Mouse (Mus musculus) heart, embryonic 16.5 days (tissue): ENCODE data around the gene Kcna4. TPM values are rescaled to one million over a fixed set of nuclear protein-coding genes. Genes with fewer than 3 reads are reported as not detected.

Source experiments
- ATAC-seq: fragments of 200-750 bp; cut with Nextera tagmentation; replicated peaks from 2 replicates; pipeline ENCODE4 v1.8.0; 2017; ENCODE audit warnings: moderate number of reproducible peaks; ENCODE audit not compliant: insufficient read depth, low FRiP score; ENCODE audit errors: extremely low read depth
- H3K27ac ChIP-seq: fragments of 300-500 bp; sonication (generic); 2 replicates; pipeline ENCODE4 v1.5.1; 2014; ENCODE audit warnings: mild to moderate bottlenecking, low read length, control low read depth, moderate library complexity
- H3K27me3 ChIP-seq: fragments of 300-500 bp; sonication (generic); 2 replicates; pipeline ENCODE4 v1.6.1; 2014; ENCODE audit warnings: low read length, mixed read lengths; ENCODE audit not compliant: control insufficient read depth, insufficient read depth
- H3K36me3 ChIP-seq: fragments of 300-500 bp; sonication (generic); 2 replicates; pipeline ENCODE4 v1.6.1; 2014; ENCODE audit not compliant: control insufficient read depth, insufficient read depth
- H3K4me1 ChIP-seq: fragments of 300-500 bp; sonication (generic); 2 replicates; pipeline ENCODE4 v1.6.1; 2014; ENCODE audit warnings: low read length, mixed read lengths; ENCODE audit not compliant: control insufficient read depth, insufficient read depth
- H3K4me2 ChIP-seq: fragments of 300-500 bp; sonication (generic); 2 replicates; pipeline ENCODE4 v1.6.1; 2014; ENCODE audit warnings: low read depth, mild to moderate bottlenecking, control low read depth, low read length
- H3K4me3 ChIP-seq: fragments of 300-500 bp; sonication (generic); 2 replicates; pipeline ENCODE4 v1.5.1; 2014; ENCODE audit warnings: mild to moderate bottlenecking, control low read depth, low read length
- H3K9ac ChIP-seq: fragments of 300-500 bp; sonication (generic); 2 replicates; pipeline ENCODE4 v1.6.1; 2014; ENCODE audit warnings: low read length, control low read depth
- H3K9me3 ChIP-seq: fragments of 300-500 bp; sonication (generic); replicated peaks from 2 replicates; pipeline ENCODE4 v1.6.1; 2016; ENCODE audit warnings: low read length; ENCODE audit not compliant: control insufficient read depth
- WGBS: fragments of 180-500 bp; shearing (Covaris S2); extraction: QIAGEN DNeasy Blood & Tissue Kit; methylation state at CpG from one replicate; pipeline ENCODE4 v1.1.7; 2014; 5-methylcytosine and 5-hydroxymethylcytosine counted together
- polyA plus RNA-seq: library from polyadenylated mRNA; unstranded; fragments of >200 nt; fragmentation: Nextera tagmentation; extraction: Ambion mirVana; gene quantifications from 2 replicates; pipeline ENCODE4 v1.2.1, GENCODE M21; 2015

Kcna4 gene
- polyA plus RNA-seq, 1 experiment from 2014 or later, result 6.1 TPM

DNA sequence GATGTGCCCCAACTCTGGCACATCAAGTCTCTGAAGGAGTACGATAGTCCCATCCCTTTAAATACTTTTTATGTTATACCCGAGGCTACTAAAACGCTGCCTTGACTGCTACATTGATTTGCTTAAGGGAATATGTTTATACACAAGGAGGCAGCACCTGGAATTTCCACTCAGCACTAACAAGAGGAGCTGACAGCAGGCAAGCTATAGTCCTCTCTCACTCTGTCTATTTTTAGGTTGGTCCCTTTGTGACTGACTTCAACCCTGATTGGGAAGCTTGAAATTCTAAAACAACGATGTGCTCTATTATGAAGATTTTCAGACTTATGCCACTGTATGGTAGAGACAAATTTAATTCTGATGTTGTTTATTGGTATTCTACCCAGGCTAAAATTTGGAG, 15.6 kb downstream of the Kcna4 start:
- WGBS, result 50% methylated on average over 4 of the region's 4 CpGs
- peak; percentile 82 for ATAC-seq
- no peak overlapping the region for H3K4me3 ChIP-seq
- peak overlapping the region; percentile 40; the same call in 1 of the 2 replicates for H3K4me2 ChIP-seq
- no peaks in the 10 kb centered on the region for H3K9me3 ChIP-seq
- peaks cover 18% of the 10 kb centered on the region for H3K4me1 ChIP-seq
- peak overlapping the region; percentile 82 for H3K27ac ChIP-seq
- no peak overlapping the region for H3K9ac ChIP-seq
- H3K36me3 ChIP-seq, result no peaks in the 10 kb centered on the region
- no peaks in the 10 kb centered on the region for H3K27me3 ChIP-seq

GRCm38 (mm10) chr2:107318636-107319035, 28.2 kb downstream of the Kcna4 start:
- no peak overlapping the region for H3K27ac ChIP-seq
- no peak overlapping the region for H3K4me3 ChIP-seq
- H3K9ac ChIP-seq, result no peak overlapping the region
- H3K4me2 ChIP-seq, result no peak overlapping the region
- H3K9me3 ChIP-seq, result no peaks in the 10 kb centered on the region
- H3K4me1 ChIP-seq, result peaks cover 6% of the 10 kb centered on the region
- no peaks in the 10 kb centered on the region for H3K27me3 ChIP-seq
- ATAC-seq, result no peak
- H3K36me3 ChIP-seq, result no peaks in the 10 kb centered on the region

DNA sequence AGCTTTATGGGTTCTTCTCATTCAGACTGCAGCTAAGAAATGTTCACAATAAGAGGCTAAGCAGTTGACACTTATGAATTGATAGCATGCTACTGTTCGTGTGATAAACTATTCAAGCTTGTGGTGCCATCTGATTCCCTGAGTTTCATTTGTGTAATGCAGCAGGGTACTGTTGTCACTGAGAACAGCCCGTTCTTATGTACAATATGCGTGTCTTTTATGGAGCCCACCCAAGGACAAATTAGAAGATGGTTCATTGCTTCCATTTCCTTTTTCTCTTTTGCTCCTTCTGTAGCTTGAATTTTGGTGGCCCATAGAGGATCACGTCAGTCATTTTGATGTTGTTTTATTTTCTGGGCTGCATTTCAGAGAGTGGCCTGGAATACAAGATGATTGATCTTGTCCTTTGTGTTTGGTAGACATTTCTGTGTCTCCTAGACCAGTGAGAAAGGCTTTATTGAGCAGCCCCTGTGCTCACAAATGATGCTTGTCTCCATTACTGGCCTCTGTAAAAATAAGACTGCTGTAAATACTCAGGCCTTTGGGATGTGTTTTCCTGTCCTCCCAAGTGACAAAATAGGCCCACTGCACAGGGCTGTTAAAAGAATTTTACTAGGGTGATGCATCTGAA, 31.3 kb downstream of the Kcna4 start:
- Histone ChIP-seq H3K4me2 (no peak overlapping the region), H3K27me3 (no peaks in the 10 kb centered on the region), H3K9me3 (no peaks in the 10 kb centered on the region), H3K4me3 (no peak overlapping the region), H3K27ac (no peak overlapping the region), H3K4me1 (peaks cover 6% of the 10 kb centered on the region), H3K9ac (no peak overlapping the region), H3K36me3 (no peaks in the 10 kb centered on the region)
- 75% methylated on average over 4 of the region's 4 CpGs for WGBS
- ATAC-seq, result no peak

GRCm38 (mm10) chr2:107324090-107324489, 33.7 kb downstream of the Kcna4 start:
- Histone ChIP-seq H3K4me2 (no peak overlapping the region), H3K4me1 (peaks cover 6% of the 10 kb centered on the region), H3K27ac (no peak overlapping the region), H3K9ac (no peak overlapping the region), H3K27me3 (no peaks in the 10 kb centered on the region), H3K4me3 (no peak overlapping the region), H3K9me3 (no peaks in the 10 kb centered on the region), H3K36me3 (no peaks in the 10 kb centered on the region)
- ATAC-seq, result no peak
- 80% methylated on average over 3 of the region's 3 CpGs for WGBS

DNA sequence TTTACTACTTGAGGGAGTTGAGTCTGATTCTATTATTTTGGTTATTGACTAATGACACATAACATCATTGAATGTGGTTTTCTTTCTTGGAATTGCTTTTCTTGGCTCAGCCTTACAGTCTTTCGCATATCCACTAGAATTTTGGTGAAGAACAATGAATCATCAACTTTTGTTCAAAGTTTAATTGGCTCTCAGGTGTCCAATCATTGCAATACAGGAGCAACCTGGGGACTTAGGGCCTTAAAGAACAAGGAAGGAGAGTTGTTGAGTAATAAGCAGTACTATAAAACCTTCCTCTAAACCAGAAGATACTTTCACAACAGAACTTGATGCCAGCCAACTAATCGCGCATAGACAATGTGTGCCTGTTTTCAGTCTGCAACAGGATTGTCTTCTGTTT, 36.8 kb downstream of the Kcna4 start:
- ATAC-seq, result no peak
- no peaks in the 10 kb centered on the region for H3K36me3 ChIP-seq
- H3K9ac ChIP-seq, result no peak overlapping the region
- WGBS, result 94% methylated on average over 3 of the region's 3 CpGs
- no peak overlapping the region for H3K27ac ChIP-seq
- no peaks in the 10 kb centered on the region for H3K9me3 ChIP-seq
- H3K4me3 ChIP-seq, result no peak overlapping the region
- H3K27me3 ChIP-seq, result no peaks in the 10 kb centered on the region
- no peak overlapping the region for H3K4me2 ChIP-seq
- no peaks in the 10 kb centered on the region for H3K4me1 ChIP-seq

- Histone ChIP-seq H3K36me3 (no peaks in the 10 kb centered on the region), H3K27ac (no peak overlapping the region), H3K4me1 (no peaks in the 10 kb centered on the region), H3K4me2 (no peak overlapping the region), H3K4me3 (no peak overlapping the region), H3K27me3 (no peaks in the 10 kb centered on the region), H3K9ac (no peak overlapping the region), H3K9me3 (no peaks in the 10 kb centered on the region)
- 79% methylated on average over 3 of the region's 3 CpGs for WGBS
- no peak for ATAC-seq
Measured at GRCm38 (mm10) chr2:107341291-107341690, 50.9 kb downstream of the Kcna4 start.

- 77% methylated on average over 4 of the region's 4 CpGs for WGBS
- Histone ChIP-seq H3K9ac (no peak overlapping the region), H3K27me3 (no peaks in the 10 kb centered on the region), H3K9me3 (no peaks in the 10 kb centered on the region), H3K4me2 (no peak overlapping the region), H3K27ac (no peak overlapping the region), H3K36me3 (no peaks in the 10 kb centered on the region), H3K4me1 (no peaks in the 10 kb centered on the region), H3K4me3 (no peak overlapping the region)
- no peak for ATAC-seq
Measured at GRCm38 (mm10) chr2:107344807-107345206, 54.4 kb downstream of the Kcna4 start.

- H3K9me3 ChIP-seq, result no peaks in the 10 kb centered on the region
- ATAC-seq, result no peak
- no peaks in the 10 kb centered on the region for H3K4me1 ChIP-seq
- no peak overlapping the region for H3K27ac ChIP-seq
- no peak overlapping the region for H3K4me2 ChIP-seq
- no peak overlapping the region for H3K9ac ChIP-seq
- H3K36me3 ChIP-seq, result no peaks in the 10 kb centered on the region
- H3K4me3 ChIP-seq, result no peak overlapping the region
- 76% methylated on average over 4 of the region's 4 CpGs for WGBS
- no peaks in the 10 kb centered on the region for H3K27me3 ChIP-seq
Measured at GRCm38 (mm10) chr2:107345299-107345698, 54.9 kb downstream of the Kcna4 start.
